Mouse (Mus musculus): ENCODE results near the gene Vmn1r61. TPM values are rescaled to one million over a fixed set of nuclear protein-coding genes. Genes with fewer than 3 reads are reported as not detected.

The Vmn1r61 gene
- not detected for total RNA-seq (2021)
- long read RNA-seq: 0 reads

- no peak for DNase-seq (ENCODE audit: low spot score in 2 of 2)
Measured at GRCm38 (mm10) chr7:5613195-5613594, at the start of gene Vmn1r61. TSS of gene Vmn1r61 (minus strand) at chr7:5613295.

Other genes with a start within 250 kb of the Vmn1r61 start
- gene Vmn1r58, start 199.9 kb downstream of the Vmn1r61 start, total RNA-seq (2021): not detected
- not detected for gene Vmn1r59, start 156.5 kb downstream of the Vmn1r61 start, total RNA-seq (2021)
- not detected for gene Vmn2r28, start 119.3 kb downstream of the Vmn1r61 start, total RNA-seq (2021)
- not detected for gene Vmn1r60, start 66.0 kb downstream of the Vmn1r61 start, total RNA-seq (2021)
- not detected for gene Vmn1r62, start 60.3 kb upstream of the Vmn1r61 start, total RNA-seq (2021)
- not detected for gene Vmn1r63, start 192.2 kb upstream of the Vmn1r61 start, total RNA-seq (2021)

All from layer of hippocampus, adult 18-20 months (tissue).